Mouse (Mus musculus) bone marrow macrophage, adult 2 months (primary cell): Measurements from ENCODE around the gene Mapt.

ENCODE experiments used
- CTCF ChIP-seq: IDR thresholded peaks from 2 replicates; pipeline ENCODE4 v1.5.1; 2012; ENCODE audit warnings: low read depth, mild to moderate bottlenecking, low read length, moderate library complexity
- POLR2A ChIP-seq: IDR thresholded peaks from 2 replicates; pipeline ENCODE4 v1.6.1; 2012; ENCODE audit warnings: mild to moderate bottlenecking, low read depth, low read length, borderline replicate concordance

GRCm38 (mm10) chr11:104233574-104234206 is 2.5 kb downstream of the Mapt start:
- no peak for TF ChIP-seq CTCF
- no peak for TF ChIP-seq POLR2A
